Mouse (Mus musculus) forebrain, embryonic 13.5 days (tissue): ENCODE measurements around the gene Vwa3b. TPM values are rescaled to one million over a fixed set of nuclear protein-coding genes. Genes with fewer than 3 reads are reported as not detected.
A peak's percentile ranks its signal among the peaks of the same experiment; 100 is the strongest.

ENCODE experiments used
- ATAC-seq: fragments of 200-750 bp; cut with Nextera tagmentation; 2 replicates; pipeline ENCODE4 v1.8.0; 2017
- H3K27ac ChIP-seq: fragments of 300-500 bp; sonication (generic); 2 replicates; pipeline ENCODE4 v1.5.1; 2015; ENCODE audit warnings: inconsistent platforms, mild to moderate bottlenecking, moderate library complexity
- H3K27me3 ChIP-seq: fragments of 300-500 bp; sonication (generic); 2 replicates; pipeline ENCODE4 v1.6.1; 2015; ENCODE audit warnings: mild to moderate bottlenecking, inconsistent platforms
- H3K36me3 ChIP-seq: fragments of 300-500 bp; sonication (generic); 2 replicates; pipeline ENCODE4 v1.6.1; 2015; ENCODE audit warnings: mild to moderate bottlenecking, inconsistent platforms; ENCODE audit not compliant: poor library complexity, severe bottlenecking
- H3K4me1 ChIP-seq: fragments of 300-500 bp; sonication (generic); 2 replicates; pipeline ENCODE4 v1.6.1; 2015; ENCODE audit warnings: inconsistent platforms
- H3K4me2 ChIP-seq: fragments of 300-500 bp; sonication (generic); 2 replicates; pipeline ENCODE4 v1.6.1; 2015; ENCODE audit warnings: inconsistent platforms, mild to moderate bottlenecking, moderate library complexity
- H3K4me3 ChIP-seq: fragments of 300-500 bp; sonication (generic); 2 replicates; pipeline ENCODE4 v1.5.1; 2015; ENCODE audit warnings: mild to moderate bottlenecking, inconsistent platforms
- H3K9ac ChIP-seq: fragments of 300-500 bp; sonication (generic); 2 replicates; pipeline ENCODE4 v1.6.1; 2015; ENCODE audit warnings: mild to moderate bottlenecking, inconsistent platforms
- H3K9me3 ChIP-seq: fragments of 300-500 bp; sonication (generic); replicated peaks from 2 replicates; pipeline ENCODE4 v1.6.1; 2016; ENCODE audit warnings: inconsistent platforms
- WGBS: fragments of 180-500 bp; shearing (Covaris S2); methylation state at CpG from one replicate; pipeline ENCODE4 v1.1.7; 2015; 5-methylcytosine and 5-hydroxymethylcytosine counted together
- polyA plus RNA-seq: library from polyadenylated mRNA; unstranded; fragments of >200 nt; fragmentation: Nextera tagmentation; extraction: Ambion mirVana; gene quantifications from 2 replicates; pipeline ENCODE4 v1.2.1, GENCODE M21; 2015

The Vwa3b gene
- polyA plus RNA-seq, 1 experiment from 2014 or later, result 0.88 TPM

DNA sequence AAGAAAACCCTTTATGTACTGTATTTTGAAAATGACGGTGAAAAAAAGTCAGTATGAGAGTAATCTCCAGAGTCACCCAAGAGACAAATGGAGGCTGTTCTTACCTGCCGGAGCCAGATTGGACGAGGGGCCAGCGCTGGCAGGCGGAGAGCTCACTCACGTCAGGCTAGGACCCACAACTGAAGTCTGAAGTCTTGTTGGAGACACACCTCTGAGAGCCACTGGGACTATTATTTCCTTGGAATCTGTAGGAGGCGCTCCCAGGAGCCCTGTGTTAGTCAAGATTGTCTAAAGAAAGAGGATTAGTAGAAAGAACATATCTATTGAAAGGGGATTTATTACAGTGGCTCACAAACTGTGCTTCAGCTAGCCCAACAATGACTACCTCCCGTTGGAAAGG is 16.4 kb downstream of the Vwa3b start:
- Histone ChIP-seq H3K4me3 (no peak overlapping the region), H3K4me1 (no peaks in the 10 kb centered on the region), H3K9me3 (no peaks in the 10 kb centered on the region; the same call in 1 of the 2 replicates), H3K36me3 (no peaks in the 10 kb centered on the region), H3K9ac (no peak overlapping the region), H3K27me3 (no peaks in the 10 kb centered on the region), H3K4me2 (no peak overlapping the region), H3K27ac (no peak overlapping the region)
- no peak for ATAC-seq
- 78% methylated on average over 8 of the region's 8 CpGs for WGBS

GRCm38 (mm10) chr1:37043196-37043595 is 16.8 kb downstream of the Vwa3b start:
- H3K27me3 ChIP-seq, result no peaks in the 10 kb centered on the region
- no peak overlapping the region for H3K9ac ChIP-seq
- no peaks in the 10 kb centered on the region; the same call in 1 of the 2 replicates for H3K9me3 ChIP-seq
- no peaks in the 10 kb centered on the region for H3K4me1 ChIP-seq
- no peaks in the 10 kb centered on the region for H3K36me3 ChIP-seq
- WGBS, result 87% methylated on average over 3 of the region's 3 CpGs
- no peak overlapping the region for H3K4me3 ChIP-seq
- no peak overlapping the region for H3K4me2 ChIP-seq
- H3K27ac ChIP-seq, result no peak overlapping the region
- ATAC-seq, result no peak

- H3K27ac ChIP-seq, result no peak overlapping the region
- no peak overlapping the region for H3K4me3 ChIP-seq
- H3K4me1 ChIP-seq, result no peaks in the 10 kb centered on the region
- H3K36me3 ChIP-seq, result no peaks in the 10 kb centered on the region
- no peak overlapping the region for H3K4me2 ChIP-seq
- WGBS, result 86% methylated on average over 5 of the region's 5 CpGs
- H3K9me3 ChIP-seq, result no peaks in the 10 kb centered on the region; the same call in 1 of the 2 replicates
- ATAC-seq, result no peak
- H3K9ac ChIP-seq, result no peak overlapping the region
- no peaks in the 10 kb centered on the region for H3K27me3 ChIP-seq
Measured at GRCm38 (mm10) chr1:37045472-37045871, 19.1 kb downstream of the Vwa3b start.

GRCm38 (mm10) chr1:37049159-37049558 is 22.8 kb downstream of the Vwa3b start:
- H3K4me3 ChIP-seq, result no peak overlapping the region
- no peak for ATAC-seq
- no peaks in the 10 kb centered on the region for H3K27me3 ChIP-seq
- H3K36me3 ChIP-seq, result no peaks in the 10 kb centered on the region
- no peak overlapping the region for H3K4me2 ChIP-seq
- H3K27ac ChIP-seq, result no peak overlapping the region
- no peaks in the 10 kb centered on the region; the same call in 1 of the 2 replicates for H3K9me3 ChIP-seq
- WGBS, result 66% methylated on average over 4 of the region's 4 CpGs
- H3K9ac ChIP-seq, result no peak overlapping the region
- no peaks in the 10 kb centered on the region for H3K4me1 ChIP-seq

DNA sequence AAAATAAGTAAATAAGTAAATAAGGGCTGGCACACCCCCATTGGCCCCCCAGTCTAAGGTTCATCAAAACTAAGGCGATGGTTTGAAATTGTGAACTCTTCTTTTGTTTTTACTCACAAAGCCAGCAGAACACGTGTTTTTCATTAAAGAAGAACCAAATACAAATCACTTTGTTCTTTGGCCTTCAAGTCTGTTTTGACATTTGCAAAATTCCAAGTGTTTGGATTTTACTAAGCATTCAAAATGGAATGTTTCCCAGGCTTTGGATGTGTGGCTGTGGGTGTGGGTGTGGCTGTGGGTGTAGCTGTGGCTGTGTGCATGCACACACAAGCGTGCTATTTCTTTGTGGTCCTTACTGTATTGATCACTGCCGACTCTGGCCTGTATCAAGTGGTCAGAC is 27.3 kb downstream of the Vwa3b start:
- WGBS, result 72% methylated on average over 4 of the region's 4 CpGs
- Histone ChIP-seq H3K4me1 (no peaks in the 10 kb centered on the region), H3K36me3 (no peaks in the 10 kb centered on the region), H3K27ac (no peak overlapping the region), H3K9ac (no peak overlapping the region), H3K4me2 (no peak overlapping the region), H3K9me3 (no peaks in the 10 kb centered on the region), H3K27me3 (no peaks in the 10 kb centered on the region), H3K4me3 (no peak overlapping the region)
- no peak for ATAC-seq

DNA sequence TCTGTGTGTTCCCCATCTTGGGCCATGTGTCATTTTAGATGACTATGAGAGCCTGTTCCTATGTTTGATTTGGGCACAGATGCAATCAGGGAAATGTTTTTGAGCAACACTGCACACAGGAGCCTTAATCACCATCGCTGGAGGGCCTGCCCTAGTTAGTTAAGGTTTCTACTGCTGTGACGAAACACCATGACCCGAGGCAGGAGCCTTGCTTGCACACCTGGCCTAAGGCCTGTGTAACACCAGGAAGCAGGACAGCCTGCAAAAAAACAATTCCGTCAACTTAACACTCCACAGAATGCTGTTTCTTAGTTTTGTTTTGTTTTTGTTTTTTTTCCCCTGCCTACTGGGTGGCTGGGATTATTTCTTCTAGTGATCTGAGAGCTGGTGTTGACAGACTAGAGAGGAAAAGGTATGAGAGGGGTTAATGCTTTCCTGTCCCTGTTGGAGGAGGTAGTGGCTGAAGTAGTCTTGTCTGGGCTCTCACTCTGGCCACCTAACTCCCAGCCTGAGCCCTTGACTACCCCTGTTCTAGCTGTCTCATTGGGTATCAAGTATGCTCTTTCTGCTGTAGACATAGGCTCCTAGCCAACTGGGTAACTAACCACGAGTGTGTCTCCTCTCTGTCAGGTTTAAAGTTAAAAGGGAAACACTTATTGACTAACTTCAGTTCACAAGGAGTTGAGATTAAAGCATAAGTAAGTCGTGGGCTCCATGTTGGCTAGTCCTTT is 30.6 kb downstream of the Vwa3b start:
- H3K9me3 ChIP-seq, result no peaks in the 10 kb centered on the region
- no peaks in the 10 kb centered on the region for H3K27me3 ChIP-seq
- H3K4me3 ChIP-seq, result no peak overlapping the region
- H3K4me1 ChIP-seq, result peaks cover 8% of the 10 kb centered on the region; the same call in 1 of the 2 replicates
- H3K27ac ChIP-seq, result no peak overlapping the region
- H3K36me3 ChIP-seq, result no peaks in the 10 kb centered on the region
- ATAC-seq, result no peak
- no peak overlapping the region for H3K9ac ChIP-seq
- H3K4me2 ChIP-seq, result no peak overlapping the region
- 83% methylated on average over 6 of the region's 6 CpGs for WGBS

GRCm38 (mm10) chr1:37060856-37061255 is 34.5 kb downstream of the Vwa3b start:
- WGBS, result 73% methylated on average over 5 of the region's 5 CpGs
- H3K4me1 ChIP-seq, result peaks cover 8% of the 10 kb centered on the region; the same call in 1 of the 2 replicates
- no peaks in the 10 kb centered on the region for H3K9me3 ChIP-seq
- no peak overlapping the region for H3K4me2 ChIP-seq
- H3K4me3 ChIP-seq, result no peak overlapping the region
- no peaks in the 10 kb centered on the region for H3K27me3 ChIP-seq
- no peaks in the 10 kb centered on the region for H3K36me3 ChIP-seq
- H3K9ac ChIP-seq, result no peak overlapping the region
- H3K27ac ChIP-seq, result no peak overlapping the region
- ATAC-seq, result no peak

DNA sequence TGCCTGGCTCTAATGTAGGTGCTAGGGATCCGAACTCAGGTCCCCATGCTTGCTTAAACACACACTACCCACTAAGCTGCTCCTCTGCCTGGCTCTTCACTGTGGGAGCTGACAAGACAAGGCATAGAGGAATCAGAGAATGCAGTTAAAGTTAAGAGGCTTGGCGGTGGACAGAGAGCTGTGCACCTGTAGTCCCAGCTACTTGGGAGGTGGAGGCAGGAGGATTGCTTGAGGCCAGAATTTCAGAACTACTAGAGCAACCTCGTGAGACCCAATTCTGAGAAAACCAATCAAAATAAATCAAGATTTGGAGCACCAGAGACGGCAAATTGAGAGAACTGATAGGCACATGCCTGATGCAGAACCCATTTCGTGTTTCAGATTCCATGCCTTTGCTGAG is 36.7 kb downstream of the Vwa3b start:
- Histone ChIP-seq H3K27ac (no peak overlapping the region), H3K27me3 (no peaks in the 10 kb centered on the region), H3K9ac (no peak overlapping the region), H3K9me3 (no peaks in the 10 kb centered on the region), H3K4me3 (no peak overlapping the region), H3K4me2 (no peak overlapping the region), H3K4me1 (peaks cover 8% of the 10 kb centered on the region; the same call in 1 of the 2 replicates), H3K36me3 (no peaks in the 10 kb centered on the region)
- no peak for ATAC-seq
- WGBS, result 92% methylated on average over 5 of the region's 5 CpGs

DNA sequence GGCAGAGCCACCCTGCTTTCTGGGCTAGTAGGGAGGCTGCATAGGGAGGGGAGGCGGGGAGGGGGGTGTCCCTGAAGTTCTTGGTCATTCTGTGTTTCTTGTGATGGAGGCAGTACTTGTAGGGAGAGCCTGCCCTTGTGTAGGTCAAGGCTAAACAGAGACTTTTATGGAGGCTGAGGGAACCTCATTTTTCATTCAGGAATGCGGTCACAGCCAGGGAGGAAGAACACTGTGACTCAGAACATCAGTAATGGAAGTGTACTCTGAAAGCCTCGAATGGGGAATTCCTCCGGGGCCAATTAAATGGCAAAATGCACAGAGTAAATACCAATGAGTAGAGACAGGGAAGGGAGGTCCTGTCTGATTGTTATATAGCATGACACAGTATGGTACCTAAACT is 37.4 kb downstream of the Vwa3b start:
- Histone ChIP-seq H3K4me3 (no peak overlapping the region), H3K36me3 (no peaks in the 10 kb centered on the region), H3K4me2 (no peak overlapping the region), H3K27me3 (no peaks in the 10 kb centered on the region), H3K9me3 (no peaks in the 10 kb centered on the region), H3K4me1 (peaks cover 8% of the 10 kb centered on the region; the same call in 1 of the 2 replicates), H3K27ac (no peak overlapping the region), H3K9ac (no peak overlapping the region)
- WGBS, result 69% methylated on average over 4 of the region's 4 CpGs
- ATAC-seq, result no peak

DNA sequence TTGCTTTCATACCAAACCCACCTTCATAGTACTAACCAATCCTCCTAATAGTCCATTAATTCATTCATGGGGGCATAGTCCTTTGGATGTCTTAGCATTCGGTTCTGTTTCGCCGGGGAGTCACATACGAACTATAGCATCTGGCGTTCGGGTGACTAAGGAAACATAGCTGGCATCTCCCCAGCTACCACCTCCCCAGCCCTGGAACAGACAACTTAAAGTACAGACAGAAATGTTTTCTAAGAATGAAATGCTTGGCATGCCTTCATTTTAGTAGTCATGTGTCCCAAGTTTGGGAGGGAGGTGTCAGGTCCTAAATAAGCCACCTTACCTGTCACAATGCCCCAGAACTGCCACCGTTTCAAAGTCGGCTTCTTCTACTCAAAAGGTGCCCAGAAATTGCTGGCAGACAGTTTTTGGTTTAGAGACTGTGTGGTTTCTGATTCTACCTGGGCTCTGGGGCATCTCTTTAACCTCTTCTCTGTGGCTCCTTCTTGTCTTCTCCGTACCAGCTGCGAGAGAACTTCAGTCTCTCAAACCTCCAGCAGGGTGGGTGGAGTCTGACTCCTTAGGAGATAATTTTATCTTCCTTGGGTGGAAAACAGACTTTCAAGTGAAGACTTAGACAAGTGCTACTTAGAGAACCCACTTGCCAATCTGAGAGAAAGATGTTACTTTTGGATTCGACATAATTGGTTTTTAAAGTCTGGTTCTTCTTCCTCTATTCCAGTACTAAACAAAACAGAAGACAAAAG is 39.4 kb downstream of the Vwa3b start:
- ATAC-seq, result no peak
- H3K27ac ChIP-seq, result no peak overlapping the region
- WGBS, result 91% methylated on average over 11 of the region's 11 CpGs

DNA sequence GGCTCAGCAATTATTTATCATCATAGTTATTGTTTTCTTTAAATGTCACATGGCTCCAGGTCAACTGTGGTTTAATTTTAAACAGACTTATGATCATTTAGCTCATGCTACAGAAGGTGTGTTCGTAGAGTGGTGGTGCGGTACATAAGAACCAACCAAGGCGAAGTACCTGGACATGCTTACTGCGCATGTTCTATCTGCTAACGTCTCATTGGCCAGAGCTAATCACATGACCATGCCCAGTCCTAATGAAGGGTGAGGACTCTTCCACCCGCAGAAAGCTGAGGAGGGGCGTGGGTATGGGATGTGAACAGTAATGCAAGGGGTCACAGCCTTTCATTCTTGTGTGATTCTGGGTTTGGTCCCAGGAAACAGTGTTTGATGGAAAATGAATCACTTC is 49.4 kb downstream of the Vwa3b start:
- Histone ChIP-seq H3K9me3 (no peaks in the 10 kb centered on the region), H3K27me3 (no peaks in the 10 kb centered on the region), H3K36me3 (no peaks in the 10 kb centered on the region), H3K9ac (no peak overlapping the region), H3K4me1 (0 out of 2 replicates have a peak, but pooled peaks cover 7% of the 10 kb centered on the region), H3K4me2 (no peak overlapping the region), H3K27ac (no peak overlapping the region), H3K4me3 (no peak overlapping the region)
- WGBS, result 94% methylated on average over 7 of the region's 7 CpGs
- no peak for ATAC-seq

More for the DNA sequence above, 39.4 kb downstream of the Vwa3b start:
- Histone ChIP-seq H3K4me1 (peaks cover 5% of the 10 kb centered on the region; the same call in 1 of the 2 replicates), H3K4me2 (no peak overlapping the region), H3K9me3 (no peaks in the 10 kb centered on the region), H3K9ac (no peak overlapping the region), H3K4me3 (no peak overlapping the region), H3K27me3 (no peaks in the 10 kb centered on the region), H3K36me3 (no peaks in the 10 kb centered on the region)

DNA sequence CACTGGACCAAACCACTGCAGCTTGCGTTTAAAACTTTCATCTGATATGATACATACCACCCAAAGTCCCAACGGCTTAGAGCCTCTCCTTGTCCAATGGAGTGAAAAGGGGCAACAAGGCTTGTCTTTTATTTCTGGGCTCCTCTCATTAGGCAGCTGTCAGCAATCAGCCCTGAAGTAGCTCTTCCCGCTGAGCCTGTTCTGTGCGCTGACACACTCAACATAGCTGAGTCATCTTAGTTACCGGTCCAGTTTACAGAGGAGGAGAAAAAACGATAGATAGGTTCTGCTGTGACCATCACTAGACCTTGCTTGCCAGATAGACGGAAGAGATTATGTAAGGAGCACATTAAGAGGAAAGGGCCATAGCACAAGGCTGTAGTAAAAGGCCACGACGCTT is 50.9 kb downstream of the Vwa3b start:
- no peak overlapping the region for H3K4me3 ChIP-seq
- no peak overlapping the region for H3K27ac ChIP-seq
- H3K36me3 ChIP-seq, result no peaks in the 10 kb centered on the region
- H3K9ac ChIP-seq, result no peak overlapping the region
- no peak overlapping the region for H3K4me2 ChIP-seq
- ATAC-seq, result 0 out of 2 replicates have a peak, but pooled peaks have one; percentile 34
- H3K27me3 ChIP-seq, result no peaks in the 10 kb centered on the region
- no peaks in the 10 kb centered on the region for H3K9me3 ChIP-seq
- peaks cover 18% of the 10 kb centered on the region for H3K4me1 ChIP-seq
- 78% methylated on average over 9 of the region's 9 CpGs for WGBS
